ENCODE assay signal across 29 mouse cellular contexts in the genomic region with DNA sequence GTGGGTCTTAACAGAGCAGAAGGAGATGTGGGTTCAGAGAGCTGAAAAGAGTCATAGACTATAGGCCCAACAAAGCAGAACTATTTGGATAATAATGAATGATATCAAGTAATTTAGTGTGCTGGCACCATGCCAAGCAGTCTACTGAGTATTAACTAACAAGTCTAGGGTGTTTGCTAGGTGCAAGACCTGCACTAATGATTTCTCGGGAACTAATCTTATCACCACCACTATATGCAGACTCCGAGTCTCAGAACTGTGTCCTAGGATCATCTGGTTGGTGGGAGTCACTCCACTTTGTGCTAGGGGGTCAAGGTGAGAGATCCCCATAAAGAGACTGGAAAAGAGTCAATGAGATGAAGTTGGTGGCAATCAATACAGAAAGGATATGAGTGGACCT. TPM values are rescaled to one million over a fixed set of nuclear protein-coding genes. Genes with fewer than 3 reads are reported as not detected.
"Had no signal": no experiment of that assay in that cellular context is flagged by ENCODE, and none has a peak within 500 bp of the region (broad histone marks: within the 10 kb centered on the region; RNA-seq: fewer than 3 reads in every experiment).

No protein-coding gene starts in this region.

- H3K9ac ChIP-seq: heart, embryonic 13.5 days; heart, embryonic 15.5 days; hindbrain, embryonic 13.5 days; hindbrain, embryonic 15.5 days; intestine, embryonic 15.5 days; limb, embryonic 12.5 days; liver, embryonic 13.5 days had no signal

- H3K36me3 ChIP-seq: heart, embryonic 13.5 days; heart, embryonic 15.5 days; intestine, embryonic 15.5 days; limb, embryonic 10.5 days; limb, embryonic 12.5 days; liver, embryonic 13.5 days had no signal

- H3K4me1 ChIP-seq: heart, embryonic 13.5 days; heart, embryonic 15.5 days; intestine, embryonic 15.5 days; limb, embryonic 10.5 days; limb, embryonic 12.5 days; liver, embryonic 13.5 days had no signal

- H3K27me3 ChIP-seq: heart, embryonic 13.5 days; heart, embryonic 15.5 days; hindbrain, embryonic 13.5 days; hindbrain, embryonic 15.5 days; intestine, embryonic 15.5 days; limb, embryonic 12.5 days; liver, embryonic 13.5 days had no signal

- DNase-seq: gastrocnemius, postnatal 14 days; gastrocnemius, postnatal 36 days; heart, adult 2 months; heart, postnatal 14 days; heart, postnatal 4 days; kidney, adult 18-20 months; kidney, adult 8-10 months; kidney, postnatal 10 days; kidney, postnatal 25 days; kidney, postnatal 4 days; liver; liver, embryonic 13.5 days had no signal

- H3K4me2 ChIP-seq: heart, embryonic 11.5 days; heart, embryonic 13.5 days; heart, embryonic 15.5 days; hindbrain, embryonic 13.5 days; hindbrain, embryonic 15.5 days; intestine, embryonic 15.5 days; limb, embryonic 12.5 days; liver, embryonic 11.5 days; liver, embryonic 13.5 days had no signal

- H3K9me3 ChIP-seq: heart, embryonic 13.5 days; heart, embryonic 15.5 days; hindbrain, embryonic 13.5 days; hindbrain, embryonic 15.5 days; intestine, embryonic 15.5 days; limb, embryonic 10.5 days; limb, embryonic 12.5 days; liver, embryonic 13.5 days had no signal

- ATAC-seq: inflammation-experienced regulatory T-cells, adult 6 months; intestine, embryonic 15.5 days; intestine, postnatal 0 days had no signal

- H3K4me3 ChIP-seq: heart, adult 2 months; heart, embryonic 13.5 days; heart, embryonic 15.5 days; hindbrain, embryonic 13.5 days; hindbrain, embryonic 15.5 days; intestine, embryonic 15.5 days; layer of hippocampus, adult 2 months; left cerebral cortex, adult 2 months; limb, embryonic 10.5 days; limb, embryonic 12.5 days; liver, embryonic 13.5 days had no signal

- H3K27ac ChIP-seq: heart, adult 2 months; heart, embryonic 13.5 days; heart, embryonic 15.5 days; hindbrain, embryonic 13.5 days; hindbrain, embryonic 15.5 days; intestine, embryonic 15.5 days; layer of hippocampus, adult 2 months; left cerebral cortex, adult 2 months; limb, embryonic 10.5 days; limb, embryonic 12.5 days; liver, embryonic 13.5 days had no signal

RNA-seq across cellular contexts. Expression of a gene that starts 43.1 kb away (rescaled TPM):
- total RNA-seq: layer of hippocampus, adult 2 months; layer of hippocampus, postnatal 10 days; left cerebral cortex, postnatal 36 days had no signal
- polyA plus RNA-seq: heart, adult 2 months; hindbrain, embryonic 11.5 days; hindbrain, embryonic 13.5 days; hindbrain, embryonic 15.5 days; inflammation-experienced regulatory T-cells, adult 6 months; kidney, embryonic 16.5 days; limb, embryonic 10.5 days; limb, embryonic 12.5 days; liver, embryonic 11.5 days had no signal
